In the genomic region with DNA sequence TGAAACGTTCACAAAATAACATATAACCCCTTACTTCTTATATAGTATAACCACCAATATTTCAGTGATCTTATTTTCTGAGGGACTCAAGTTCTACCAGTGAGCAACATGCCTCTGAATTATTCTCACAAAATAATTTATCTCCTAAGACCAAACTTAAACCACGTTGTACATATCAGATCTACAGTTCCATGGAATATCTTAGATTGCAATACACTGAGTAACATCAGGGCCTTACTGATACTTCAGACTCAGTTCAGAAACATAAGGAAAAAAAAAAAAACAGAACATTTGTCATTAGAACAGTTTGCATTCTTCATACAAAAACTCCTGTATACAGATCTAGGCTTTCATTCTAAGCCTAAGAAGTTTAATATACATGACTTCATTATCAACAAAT, we compare ENCODE assay signal across 23 mouse cellular contexts. TPM values are rescaled to one million over a fixed set of nuclear protein-coding genes. Genes with fewer than 3 reads are reported as not detected.
DNase-seq lines count a peak whose midpoint lies in the region; ATAC-seq and TF ChIP-seq lines count a peak whose summit lies in the region.
"Had no signal": no experiment of that assay in that cellular context is flagged by ENCODE, and none has a peak within 500 bp of the region (broad histone marks: within the 10 kb centered on the region; RNA-seq: fewer than 3 reads in every experiment).

No protein-coding gene starts in this region.

- no peaks in the 10 kb centered on the region for H3K9me3 ChIP-seq in liver, embryonic 15.5 days (replicated peaks)
- H3K9me3 ChIP-seq: embryonic facial prominence, embryonic 15.5 days; forebrain, embryonic 12.5 days; heart, embryonic 13.5 days; hindbrain, embryonic 15.5 days had no signal

- H3K4me2 ChIP-seq in liver, embryonic 15.5 days, result no peak overlapping the region
- H3K4me2 ChIP-seq: embryonic facial prominence, embryonic 15.5 days; forebrain, embryonic 12.5 days; heart, embryonic 13.5 days; hindbrain, embryonic 15.5 days had no signal

- H3K9ac ChIP-seq in liver, embryonic 15.5 days, result no peak overlapping the region
- H3K9ac ChIP-seq: embryonic facial prominence, embryonic 15.5 days; forebrain, embryonic 12.5 days; forebrain, postnatal 0 days; heart, embryonic 13.5 days; hindbrain, embryonic 15.5 days had no signal

- no peaks in the 10 kb centered on the region for H3K36me3 ChIP-seq in liver, embryonic 15.5 days (replicated peaks)
- H3K36me3 ChIP-seq: embryonic facial prominence, embryonic 15.5 days; forebrain, embryonic 12.5 days; heart, embryonic 13.5 days; hindbrain, embryonic 15.5 days had no signal

- peaks cover 44% of the 10 kb centered on the region for H3K4me1 ChIP-seq in liver, embryonic 15.5 days (replicated peaks)

- H3K27ac ChIP-seq in gastrocnemius, adult 2 months, result peak overlapping the region; percentile 91; the same call in 1 of the 2 replicates
- H3K27ac ChIP-seq in liver, embryonic 15.5 days (replicated peaks), result no peak overlapping the region
- H3K27ac ChIP-seq: embryonic facial prominence, embryonic 15.5 days; forebrain, embryonic 12.5 days; heart, embryonic 13.5 days; hindbrain, embryonic 15.5 days had no signal

- no peaks in the 10 kb centered on the region for H3K27me3 ChIP-seq in liver, embryonic 15.5 days
- H3K27me3 ChIP-seq: embryonic facial prominence, embryonic 15.5 days; forebrain, embryonic 12.5 days; heart, embryonic 13.5 days; hindbrain, embryonic 15.5 days; Patski had no signal

- intact Hi-C loops in gastrocnemius, adult 2 months (cut with DNase I), result no loop called here

- H3K4me3 ChIP-seq in gastrocnemius, adult 2 months, result no peak overlapping the region
- no peak overlapping the region for H3K4me3 ChIP-seq in liver, embryonic 15.5 days (replicated peaks)
- H3K4me3 ChIP-seq: embryonic facial prominence, embryonic 15.5 days; forebrain, embryonic 12.5 days; heart, embryonic 13.5 days; hindbrain, embryonic 15.5 days had no signal

- WGBS in liver, embryonic 15.5 days (ENCODE audit: insufficient replicate concordance), result 45% methylated on average over 2 of the region's 2 CpGs

- ATAC-seq in erythroblast, adult 5-6 weeks (replicated peaks; ENCODE audit: low FRiP score, poor library complexity, severe bottlenecking), result peak; percentile 43; the same call in 1 of the 2 replicates
- ATAC-seq in liver, embryonic 15.5 days (ENCODE audit: insufficient read depth), result peak; percentile 41; the same call in 1 of the 2 replicates
- ATAC-seq: activated CD4-positive, CD25-positive, alpha-beta regulatory T cell, adult 4 months; CD4-positive, CD25-positive, alpha-beta regulatory T cell, adult 4 months; forebrain, postnatal 0 days; Patski had no signal

- no peak for TF ChIP-seq CTCF in gastrocnemius, adult 2 months (IDR thresholded peaks at IDR 0.05)

- no peak for DNase-seq in gastrocnemius, adult 2 months
- no peak for DNase-seq in gastrocnemius, adult 8-10 months (ENCODE audit: low spot score in 2 of 2)
- no peak for DNase-seq in thymus, postnatal 0 days (ENCODE audit: low spot score)
- DNase-seq in urinary bladder, postnatal 36 days (ENCODE audit: low spot score in 2 of 2), result no peak
- no peak for DNase-seq in layer of hippocampus, postnatal 10 days (ENCODE audit: low spot score in 2 of 2)
- DNase-seq: adrenal gland, postnatal 14 days; B cell, adult 2 months; cerebellum, adult 18-20 months; cerebellum, postnatal 14 days; embryo, embryonic 11 days; forebrain, postnatal 0 days; gastrocnemius, postnatal 36 days; heart, adult 11 months; heart, postnatal 36 days had no signal

RNA-seq across cellular contexts. Expression of a gene that starts 26.5 kb away (rescaled TPM):
- 10 to 100 TPM; 65.3 to 77.3 TPM for total RNA-seq in gastrocnemius, adult 2 months (2021)
- 10 to 100 TPM; 53.7 to 68.4 (median 63.0) TPM for total RNA-seq in gastrocnemius, adult 8-10 months (2022)
- 22.4 and 25.4 TPM in 2 replicates for total RNA-seq in erythroblast, adult 5-6 weeks (2015; ENCODE audit: low replicate concordance)
- 21.2 and 21.5 TPM in 2 replicates for total RNA-seq in erythroblast, adult 5-6 weeks (2017; ENCODE audit: low replicate concordance)
- 2.8 and 2.9 TPM in 2 replicates for polyA plus RNA-seq in liver, embryonic 15.5 days (2015; fragmentation: Nextera tagmentation; extraction: Ambion mirVana)
- 11.6 and 17.9 TPM in 2 replicates for polyA plus RNA-seq in thymus, postnatal 0 days (2015; fragmentation: Nextera tagmentation; extraction: Ambion mirVana)
- 10 to 100 TPM; 78.6 to 79.6 TPM for total RNA-seq in layer of hippocampus, postnatal 10 days (2021)
